Mouse (Mus musculus) bone marrow macrophage, adult 2 months (primary cell): ENCODE measurements around the gene Prkn.

ENCODE experiments used
- CTCF ChIP-seq: IDR thresholded peaks from 2 replicates; pipeline ENCODE4 v1.5.1; 2012; ENCODE audit warnings: low read depth, mild to moderate bottlenecking, low read length, moderate library complexity
- POLR2A ChIP-seq: IDR thresholded peaks from 2 replicates; pipeline ENCODE4 v1.6.1; 2012; ENCODE audit warnings: mild to moderate bottlenecking, low read depth, low read length, borderline replicate concordance

DNA sequence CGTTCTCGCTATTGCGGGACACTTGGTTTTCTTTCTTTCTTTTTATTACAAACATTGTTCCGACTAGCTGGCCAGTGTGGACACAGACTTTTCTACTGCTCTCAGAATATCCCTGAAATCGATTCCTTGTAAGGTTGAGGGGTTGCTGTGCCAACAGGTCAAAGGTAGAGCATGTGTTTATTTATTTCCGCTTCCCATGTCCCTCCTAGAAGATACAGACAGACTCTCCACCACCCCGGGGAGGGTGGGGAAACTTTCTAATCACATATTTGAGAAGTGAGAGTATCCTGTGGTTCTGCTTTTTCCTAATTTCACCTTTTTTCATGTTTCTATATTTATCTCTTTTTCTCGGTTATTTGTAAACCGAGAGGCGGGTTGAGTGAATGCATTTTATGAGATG lies 797.5 kb downstream of the Prkn start:
- no peak for TF ChIP-seq POLR2A
- TF ChIP-seq CTCF: no peak
